Mouse (Mus musculus) kidney, embryonic 14.5 days (tissue): ENCODE results near the gene Duxf3. TPM values are rescaled to one million over a fixed set of nuclear protein-coding genes. Genes with fewer than 3 reads are reported as not detected.
"Not testable (repeated sequence)": the region's sequence is repeated elsewhere in the genome, so short reads cannot be mapped to it uniquely, and the experiment has no call there.

Source experiments
- ATAC-seq: fragments of 200-750 bp; cut with Nextera tagmentation; 2 replicates; pipeline ENCODE4 v1.8.0; 2017; ENCODE audit warnings: moderate number of reproducible peaks, mild to moderate bottlenecking, moderate TSS enrichment, moderate library complexity; ENCODE audit not compliant: low FRiP score, low TSS enrichment
- H3K27ac ChIP-seq: fragments of 300-500 bp; sonication (generic); 2 replicates; pipeline ENCODE4 v1.5.1; 2014; ENCODE audit warnings: low read depth, mild to moderate bottlenecking, low read length, moderate library complexity, mixed read lengths
- H3K27me3 ChIP-seq: fragments of 300-500 bp; sonication (generic); 2 replicates; pipeline ENCODE4 v1.6.1; 2014; ENCODE audit warnings: mild to moderate bottlenecking, low read length; ENCODE audit not compliant: control insufficient read depth, insufficient read depth
- H3K36me3 ChIP-seq: fragments of 300-500 bp; sonication (generic); 2 replicates; pipeline ENCODE4 v1.6.1; 2014; ENCODE audit warnings: low read length, mixed read lengths; ENCODE audit not compliant: control insufficient read depth, insufficient read depth
- H3K4me1 ChIP-seq: fragments of 300-500 bp; sonication (generic); 2 replicates; pipeline ENCODE4 v1.6.1; 2014; ENCODE audit warnings: low read length, mixed read lengths; ENCODE audit not compliant: control insufficient read depth, insufficient read depth
- H3K4me2 ChIP-seq: fragments of 300-500 bp; sonication (generic); replicated peaks from 2 replicates; pipeline ENCODE4 v1.6.1; 2014; ENCODE audit warnings: low read depth, mild to moderate bottlenecking, low read length
- H3K4me3 ChIP-seq: fragments of 300-500 bp; sonication (generic); 2 replicates; pipeline ENCODE4 v1.5.1; 2014; ENCODE audit warnings: mild to moderate bottlenecking, low read length
- H3K9ac ChIP-seq: fragments of 300-500 bp; sonication (generic); 2 replicates; pipeline ENCODE4 v1.6.1; 2014; ENCODE audit warnings: low read depth, mild to moderate bottlenecking, low read length, moderate library complexity
- H3K9me3 ChIP-seq: fragments of 300-500 bp; sonication (generic); 2 replicates; pipeline ENCODE4 v1.6.1; 2016; ENCODE audit warnings: low read length; ENCODE audit not compliant: control insufficient read depth
- WGBS: fragments of 180-500 bp; shearing (Covaris S2); extraction: QIAGEN DNeasy Blood & Tissue Kit; methylation state at CpG from one replicate; pipeline ENCODE4 v1.1.7; 2014; 5-methylcytosine and 5-hydroxymethylcytosine counted together
- polyA plus RNA-seq: library from polyadenylated mRNA; unstranded; fragments of >200 nt; fragmentation: Nextera tagmentation; extraction: Ambion mirVana; gene quantifications from 2 replicates; pipeline ENCODE4 v1.2.1, GENCODE M21; 2014

The Duxf3 gene
- polyA plus RNA-seq, 1 experiment from 2014 or later: not detected

GRCm38 (mm10) chr10:58224827-58225785 lies 7.4 kb downstream of the Duxf3 start, which contains the start of gene AW822073:
Gene AW822073 (minus strand): TSS chr10:58224930.
- ATAC-seq, H3K4me1 ChIP-seq, H3K36me3 ChIP-seq, H3K27me3 ChIP-seq, H3K4me3 ChIP-seq, H3K9me3 ChIP-seq, H3K9ac ChIP-seq, H3K27ac ChIP-seq, H3K4me2 ChIP-seq: not testable (repeated sequence)
- WGBS: 88% methylated on average over 16 of the region's 18 CpGs

- WGBS: 83% methylated on average over 25 of the region's 31 CpGs
- H3K4me2 ChIP-seq, H3K4me3 ChIP-seq, H3K9ac ChIP-seq, H3K36me3 ChIP-seq, H3K27ac ChIP-seq, H3K27me3 ChIP-seq, H3K4me1 ChIP-seq, ATAC-seq, H3K9me3 ChIP-seq: not testable (repeated sequence)
Measured at GRCm38 (mm10) chr10:58223972-58224805, 8.3 kb downstream of the Duxf3 start.

- H3K4me2 ChIP-seq, ATAC-seq, H3K27ac ChIP-seq, H3K27me3 ChIP-seq, H3K9ac ChIP-seq, H3K4me3 ChIP-seq, H3K9me3 ChIP-seq, H3K36me3 ChIP-seq, H3K4me1 ChIP-seq: not testable (repeated sequence)
- WGBS: 90% methylated on average over 3 of the region's 6 CpGs
Measured at GRCm38 (mm10) chr10:58223161-58223560, 9.3 kb downstream of the Duxf3 start.

GRCm38 (mm10) chr10:58221571-58221970 lies 10.9 kb downstream of the Duxf3 start:
- not testable (repeated sequence) for H3K9me3 ChIP-seq, H3K4me1 ChIP-seq, H3K27me3 ChIP-seq, H3K36me3 ChIP-seq, H3K27ac ChIP-seq, H3K9ac ChIP-seq, H3K4me2 ChIP-seq, ATAC-seq, H3K4me3 ChIP-seq
- WGBS: 90% methylated on average over 2 of the region's 2 CpGs

- no peak overlapping the region for H3K9ac ChIP-seq
- no peaks in the 10 kb centered on the region for H3K4me1 ChIP-seq
- no peaks in the 10 kb centered on the region for H3K9me3 ChIP-seq
- ATAC-seq: no peak
- no peak overlapping the region for H3K4me2 ChIP-seq
- H3K4me3 ChIP-seq: no peak overlapping the region
- no peaks in the 10 kb centered on the region for H3K36me3 ChIP-seq
- WGBS: 87% methylated on average over 6 of the region's 6 CpGs
- no peak overlapping the region for H3K27ac ChIP-seq
- H3K27me3 ChIP-seq: no peaks in the 10 kb centered on the region
Measured at GRCm38 (mm10) chr10:58220726-58221125, 11.7 kb downstream of the Duxf3 start.

- Histone ChIP-seq H3K4me1 (no peaks in the 10 kb centered on the region), H3K4me3 (no peak overlapping the region), H3K36me3 (no peaks in the 10 kb centered on the region), H3K9me3 (no peaks in the 10 kb centered on the region), H3K4me2 (no peak overlapping the region), H3K27me3 (no peaks in the 10 kb centered on the region), H3K9ac (no peak overlapping the region), H3K27ac (no peak overlapping the region)
- no peak for ATAC-seq
- WGBS: 89% methylated on average over 3 of the region's 3 CpGs
Measured at GRCm38 (mm10) chr10:58217366-58217765, 15.1 kb downstream of the Duxf3 start.

GRCm38 (mm10) chr10:58215353-58215752 lies 17.1 kb downstream of the Duxf3 start:
- Histone ChIP-seq H3K36me3 (no peaks in the 10 kb centered on the region), H3K27ac (no peak overlapping the region), H3K4me3 (no peak overlapping the region), H3K4me2 (no peak overlapping the region), H3K4me1 (no peaks in the 10 kb centered on the region), H3K9ac (no peak overlapping the region), H3K27me3 (no peaks in the 10 kb centered on the region), H3K9me3 (no peaks in the 10 kb centered on the region)
- WGBS: 82% methylated on average over 1 of the region's 1 CpGs
- no peak for ATAC-seq

GRCm38 (mm10) chr10:58214934-58215333 lies 17.5 kb downstream of the Duxf3 start:
- WGBS: 83% methylated on average over 5 of the region's 5 CpGs

GRCm38 (mm10) chr10:58214497-58214896 lies 18.0 kb downstream of the Duxf3 start:
- Histone ChIP-seq H3K4me3 (no peak overlapping the region), H3K4me1 (no peaks in the 10 kb centered on the region), H3K36me3 (no peaks in the 10 kb centered on the region), H3K9ac (no peak overlapping the region), H3K4me2 (no peak overlapping the region), H3K9me3 (no peaks in the 10 kb centered on the region), H3K27me3 (no peaks in the 10 kb centered on the region), H3K27ac (no peak overlapping the region)
- ATAC-seq: no peak

More at GRCm38 (mm10) chr10:58214934-58215333, 17.5 kb downstream of the Duxf3 start:
- H3K4me1 ChIP-seq: no peaks in the 10 kb centered on the region
- no peak for ATAC-seq
- H3K4me2 ChIP-seq: no peak overlapping the region
- no peak overlapping the region for H3K4me3 ChIP-seq
- H3K36me3 ChIP-seq: no peaks in the 10 kb centered on the region
- no peak overlapping the region for H3K9ac ChIP-seq
- H3K27me3 ChIP-seq: no peaks in the 10 kb centered on the region
- H3K9me3 ChIP-seq: no peaks in the 10 kb centered on the region
- H3K27ac ChIP-seq: no peak overlapping the region
